Mouse (Mus musculus) retina, adult 2 months (tissue): ENCODE data around the gene Foxi2.
A peak's percentile ranks its signal among the peaks of the same experiment; 100 is the strongest.

Experiments used
- DNase-seq: peaks from one replicate; pipeline ENCODE4 v3.0.0-alpha.2; 2012; ENCODE audit warnings: low read depth, low spot score

Foxi2 gene

GRCm38 (mm10) chr7:135410237-135410965, at the start of gene Foxi2:
TSS of gene Foxi2 (plus strand) at chr7:135410308.
- DNase-seq, result no peak

DNA sequence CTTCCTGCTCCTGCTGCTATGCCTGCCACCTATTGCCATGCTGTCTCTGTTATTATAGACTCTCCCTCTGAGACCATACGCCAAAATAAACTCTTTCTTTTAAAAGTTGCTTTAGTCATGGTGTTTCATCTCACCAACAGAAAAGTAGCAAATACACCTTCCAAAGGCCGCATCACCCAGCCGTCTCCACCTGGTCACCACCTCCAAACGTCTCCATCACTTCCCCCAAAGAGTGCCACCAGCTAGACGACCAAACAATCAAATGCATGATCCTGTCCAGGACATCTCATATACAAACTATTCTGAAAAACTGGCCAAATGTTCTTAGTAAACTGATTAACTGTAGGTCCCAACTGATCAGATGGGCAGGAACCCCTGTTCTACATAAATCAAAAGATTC, 45.5 kb upstream of the Foxi2 start:
- no peak for DNase-seq

GRCm38 (mm10) chr7:135376048-135376447, 34.1 kb upstream of the Foxi2 start:
- no peak for DNase-seq

DNA sequence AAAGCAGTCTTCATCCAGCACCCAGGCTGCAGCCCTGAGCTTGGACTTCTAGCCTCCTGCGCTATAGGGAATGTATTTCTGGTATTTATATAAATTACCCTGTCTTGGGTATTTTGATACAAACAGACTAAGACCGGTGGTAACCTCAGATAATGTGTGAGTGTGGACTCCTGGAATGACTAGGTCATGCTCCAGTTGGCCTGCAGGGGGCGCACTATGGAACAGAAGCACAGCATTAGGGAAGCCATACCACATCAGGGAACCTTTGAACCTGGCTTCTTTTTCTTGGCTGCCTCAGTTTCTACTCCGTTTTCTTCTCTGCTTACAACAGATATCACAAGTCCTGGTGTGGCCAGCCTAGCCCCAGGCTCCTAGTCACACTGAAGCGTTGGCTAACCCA, 33.2 kb upstream of the Foxi2 start:
- no peak for DNase-seq

DNA sequence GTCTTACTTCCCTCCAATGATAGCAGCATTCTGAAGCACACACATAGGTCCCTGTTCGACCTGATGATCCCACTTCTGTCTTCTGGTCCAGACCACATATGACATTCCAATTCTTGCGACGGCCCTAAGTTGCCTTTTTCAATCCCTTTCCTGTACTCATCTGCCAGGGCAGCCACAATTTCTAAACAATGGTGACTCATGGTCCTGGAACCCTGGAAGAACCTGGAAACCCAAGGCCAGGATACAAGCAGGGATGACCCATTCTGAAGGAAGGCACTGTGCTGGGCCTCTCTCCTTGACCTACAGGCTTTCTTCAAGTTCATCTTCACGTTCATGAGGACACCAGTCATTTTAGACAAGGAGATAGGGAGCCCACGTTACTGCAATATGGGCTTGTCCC, 31.8 kb upstream of the Foxi2 start:
- DNase-seq, result no peak

- DNase-seq, result peak; percentile 4
Measured at GRCm38 (mm10) chr7:135389039-135389438, 21.1 kb upstream of the Foxi2 start.

- no peak for DNase-seq
Measured at GRCm38 (mm10) chr7:135392949-135393542, 17.1 kb upstream of the Foxi2 start.

DNA sequence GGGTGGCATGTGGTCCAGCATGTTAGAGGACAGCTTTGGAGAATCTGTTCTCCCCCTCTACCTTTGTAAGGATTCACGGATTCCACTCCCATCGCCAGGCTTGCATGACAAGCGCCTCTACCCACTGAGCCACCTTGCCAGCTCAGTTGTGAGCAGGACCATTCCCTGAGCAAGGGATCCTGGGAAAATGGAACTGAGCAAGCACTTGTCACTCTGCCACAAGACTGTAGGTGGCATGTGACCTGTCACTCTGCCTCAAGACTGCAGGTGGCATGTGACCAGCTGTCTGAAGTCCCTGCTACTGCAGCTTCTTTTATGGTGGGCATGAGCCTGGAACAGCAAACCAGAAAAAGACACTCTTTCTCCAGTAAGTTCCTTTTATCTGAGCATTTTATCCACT, 15.7 kb upstream of the Foxi2 start:
- no peak for DNase-seq

GRCm38 (mm10) chr7:135395242-135395641, 14.9 kb upstream of the Foxi2 start:
- no peak for DNase-seq

- no peak for DNase-seq
Measured at GRCm38 (mm10) chr7:135397096-135397495, 13.0 kb upstream of the Foxi2 start.

DNA sequence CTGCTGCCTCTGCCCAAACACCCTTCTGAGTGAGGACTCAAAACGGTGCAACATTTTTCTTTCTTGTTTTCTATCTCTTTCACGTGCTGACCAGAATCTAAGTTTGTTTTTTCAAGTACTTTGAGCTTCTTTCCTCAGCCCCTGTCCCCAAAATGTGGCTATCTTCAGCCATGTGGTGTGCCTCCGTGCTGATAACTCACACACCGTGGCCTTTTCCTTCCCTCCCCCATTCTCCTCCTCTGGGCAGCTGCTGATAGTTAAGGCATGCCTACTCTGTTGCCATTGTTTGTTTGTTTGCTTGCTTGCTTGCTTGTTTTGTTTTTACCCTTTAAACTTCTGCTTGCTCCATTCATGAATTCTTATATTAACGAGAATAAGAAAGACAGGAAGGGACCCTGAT, 12.2 kb upstream of the Foxi2 start:
- no peak for DNase-seq

DNA sequence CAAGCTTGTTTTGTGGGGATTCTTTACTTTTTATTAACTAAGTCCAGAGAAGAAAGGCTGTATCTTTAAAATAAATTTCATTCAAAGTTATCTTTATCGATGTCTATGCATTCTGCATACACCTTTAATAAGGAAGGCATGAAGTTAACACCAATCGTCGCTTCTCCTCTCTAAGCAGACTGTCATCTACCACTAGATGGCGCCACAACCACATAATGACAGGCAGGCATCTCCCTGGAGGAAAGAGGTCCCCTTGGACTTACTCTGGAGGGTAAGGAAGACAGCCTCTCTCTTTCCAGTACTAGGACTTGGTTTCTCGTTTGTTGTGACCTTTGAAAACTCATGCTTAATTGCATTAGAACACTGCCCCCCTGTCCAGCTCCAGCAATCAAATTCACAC, 6.7 kb upstream of the Foxi2 start:
- DNase-seq, result peak; percentile 54

- DNase-seq, result no peak
Measured at GRCm38 (mm10) chr7:135406761-135407160, 3.3 kb upstream of the Foxi2 start.

DNA sequence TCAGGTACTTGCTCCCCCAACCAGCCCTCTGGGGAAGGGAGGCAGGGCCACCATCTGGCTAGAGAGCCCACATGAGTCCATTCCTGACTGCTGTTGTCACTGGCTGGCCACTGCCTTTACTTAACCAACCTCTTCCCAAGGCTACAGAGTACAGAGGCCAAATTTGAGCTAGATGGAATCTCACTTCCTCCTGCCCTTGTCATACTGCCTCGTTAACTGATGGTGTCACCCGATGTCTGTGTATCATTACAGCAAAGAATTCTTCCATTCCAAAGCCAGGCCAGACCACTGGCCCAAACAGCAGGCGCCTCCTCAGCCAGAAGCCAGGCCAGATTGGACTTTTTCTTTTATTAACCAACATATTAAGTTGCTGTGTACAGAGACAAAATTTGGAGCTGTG, 1.6 kb upstream of the Foxi2 start:
- no peak for DNase-seq

- DNase-seq, result no peak
Measured at GRCm38 (mm10) chr7:135412357-135412756, 2.2 kb downstream of the Foxi2 start.

DNA sequence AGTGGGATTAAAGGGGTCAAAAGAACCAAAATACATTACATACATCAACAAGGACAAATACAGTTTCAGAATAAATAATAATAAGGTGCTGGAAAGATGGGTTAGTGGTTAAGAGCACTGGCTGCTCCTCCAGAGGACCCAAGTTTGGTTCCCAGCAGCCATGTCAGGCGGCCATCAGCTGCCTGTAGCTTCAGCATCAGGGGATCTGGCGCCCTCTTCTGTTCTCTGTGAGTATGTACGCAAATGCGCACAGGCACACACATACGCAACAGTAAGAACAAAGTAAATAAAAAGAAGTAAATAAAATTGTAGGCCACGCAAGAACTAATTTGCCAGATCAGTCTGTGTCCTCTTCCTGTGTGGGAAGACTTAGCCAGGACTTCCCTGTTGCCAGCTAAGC, 18.7 kb downstream of the Foxi2 start:
- no peak for DNase-seq

- no peak for DNase-seq
Measured at GRCm38 (mm10) chr7:135430903-135431302, 20.8 kb downstream of the Foxi2 start.

- no peak for DNase-seq
Measured at GRCm38 (mm10) chr7:135443903-135444302, 33.8 kb downstream of the Foxi2 start.

GRCm38 (mm10) chr7:135451340-135451739, 41.2 kb downstream of the Foxi2 start:
- DNase-seq, result no peak

- no peak for DNase-seq
Measured at GRCm38 (mm10) chr7:135452366-135452765, 42.3 kb downstream of the Foxi2 start.

DNA sequence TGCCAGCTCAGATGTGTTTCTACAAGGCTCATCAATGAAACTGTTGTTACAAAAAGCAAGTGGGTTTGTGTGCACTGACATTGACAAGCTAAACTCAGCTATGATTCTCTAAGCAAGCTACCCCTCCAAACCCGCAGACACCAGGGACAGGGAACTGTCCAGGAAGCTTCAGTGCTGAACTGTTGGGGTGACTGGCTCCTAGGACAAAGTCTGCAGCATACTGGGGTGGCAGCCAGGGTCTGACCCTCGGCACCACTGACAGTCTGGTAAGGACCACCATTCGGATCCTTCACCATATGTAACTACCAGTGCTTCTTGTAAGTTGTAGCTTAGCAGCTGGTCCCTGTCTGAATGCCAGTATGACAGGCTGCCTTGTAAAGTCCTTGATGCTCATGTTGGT, 43.6 kb downstream of the Foxi2 start:
- DNase-seq, result no peak
